In genomic region chr9:97996349-97996748, GRCm38 (mm10) we compare ENCODE assay signal across 11 mouse cellular contexts. TPM values are rescaled to one million over a fixed set of nuclear protein-coding genes. Genes with fewer than 3 reads are reported as not detected.
DNase-seq lines count a peak whose midpoint lies in the region; ATAC-seq and TF ChIP-seq lines count a peak whose summit lies in the region.
"Had no signal": no experiment of that assay in that cellular context is flagged by ENCODE, and none has a peak within 500 bp of the region (broad histone marks: within the 10 kb centered on the region; RNA-seq: fewer than 3 reads in every experiment).

No protein-coding gene starts in this region.

- CTCF ChIA-PET in Patski (lab: Charles Lee): interaction anchor here (1.1 kb wide), 1 partner anchor 14 kb away, joined by 3 read pairs; no protein-coding TSS in a partner anchor

- in situ Hi-C loops in Patski (cut with MboI; ENCODE audit: low pct_unique_long_range_greater_than_20kb): no loop called here

- no peaks in the 10 kb centered on the region for H3K27me3 ChIP-seq in Patski
- H3K27me3 ChIP-seq: heart, embryonic 13.5 days; limb, embryonic 15.5 days had no signal

- DNase-seq in adrenal gland, adult (ENCODE audit: inconsistent age in 2 of 2, low spot score in 1 of 2): peak; percentile 50 to 78
- DNase-seq in adrenal gland, adult 18-20 months (ENCODE audit: low spot score in 2 of 2): no peak
- peak; percentile 91 for DNase-seq in left cerebral cortex, postnatal 4 days
- DNase-seq in left cerebral cortex, adult 9 months (ENCODE audit: low spot score in 2 of 2): no peak
- DNase-seq in Patski (ENCODE audit: low read depth, low spot score): peak; percentile 24
- peak; percentile 58 for DNase-seq in cerebellum, adult 8-10 months
- DNase-seq in thymus, postnatal 25 days: no peak
- no peak for DNase-seq in spleen, adult 18-20 months

- ATAC-seq in Patski: peak; percentile 44
- ATAC-seq: intestine, embryonic 16.5 days had no signal

- POLR2A ChIA-PET in Patski (lab: Charles Lee): no interaction called here

- TF ChIP-seq CTCF in Patski (IDR thresholded peaks at IDR 0.05): no peak

- intact Hi-C loops in left cerebral cortex, postnatal 4 days (cut with DNase I): no loop called here

RNA-seq across cellular contexts. Expression of gene Clstn2, which starts 36.6 kb away (rescaled TPM):
- total RNA-seq in adrenal gland, adult 18-20 months (2021): 1 to 10 TPM; 4.1 TPM
- total RNA-seq in left cerebral cortex, postnatal 4 days (2021): 100 to 1,000 TPM in 1 of 2 experiments, 10 to 100 TPM in 1; 99.9 to 101 TPM
- 7.4 TPM for polyA plus RNA-seq in Patski (2021)

Comparison
In these comparisons a context has a peak if more than half of its experiments do, and no peak if none do; other contexts are left out.
1. DNase-seq: peak in adrenal gland, adult (2 of 2), left cerebral cortex, postnatal 4 days (single experiment), Patski (single experiment) and cerebellum, adult 8-10 months (single experiment); none in adrenal gland, adult 18-20 months (0 of 2), left cerebral cortex, adult 9 months (0 of 2), thymus, postnatal 25 days (single experiment) and spleen, adult 18-20 months (0 of 2).
2. RNA of gene Clstn2, which starts 36.6 kb away (total RNA-seq): 99.9 to 101 TPM in left cerebral cortex, postnatal 4 days; 4.1 TPM in adrenal gland, adult 18-20 months; every median in the first group is over 10 times any median in the second.